Mouse (Mus musculus): ENCODE data around the gene Igsf9. TPM values are rescaled to one million over a fixed set of nuclear protein-coding genes. Genes with fewer than 3 reads are reported as not detected.

Igsf9 gene
- polyA plus RNA-seq, 1 experiment from 2014 or later = 1.1 TPM

- no peaks in the 10 kb centered on the region for H3K27me3 ChIP-seq (replicated peaks; ENCODE audit: insufficient read depth, low read length)
- TF ChIP-seq CTCF (IDR thresholded peaks at IDR 0.05) = no peak
- no peak for TF ChIP-seq EP300 (IDR thresholded peaks at IDR 0.05)
- no peaks in the 10 kb centered on the region for H3K4me1 ChIP-seq (ENCODE audit: insufficient read depth, low read depth, low read length)
- WGBS = 38% methylated on average over 4 of the region's 4 CpGs
- H3K4me2 ChIP-seq (replicated peaks; ENCODE audit: low read depth, low read length) = no peak overlapping the region
- no peak overlapping the region for H3K9ac ChIP-seq (replicated peaks; ENCODE audit: low read depth)
- ATAC-seq (no peak), DNase-seq (ENCODE audit: low spot score) (no peak)
- H3K9me3 ChIP-seq (ENCODE audit: low read length) = no peaks in the 10 kb centered on the region
- no peaks in the 10 kb centered on the region for H3K36me3 ChIP-seq (ENCODE audit: insufficient read depth, low read length)
- no peak overlapping the region for H3K4me3 ChIP-seq (ENCODE audit: low read depth, low read length)
- no peak overlapping the region for H3K27ac ChIP-seq (ENCODE audit: low read length)
Measured at GRCm38 (mm10) chr1:172483361-172483660, 1.7 kb downstream of the Igsf9 start.

GRCm38 (mm10) chr1:172484236-172484635, 2.6 kb downstream of the Igsf9 start:
- H3K4me1 ChIP-seq (ENCODE audit: insufficient read depth, low read depth, low read length) = no peaks in the 10 kb centered on the region
- H3K9ac ChIP-seq (replicated peaks; ENCODE audit: low read depth) = no peak overlapping the region
- no peaks in the 10 kb centered on the region for H3K27me3 ChIP-seq (replicated peaks; ENCODE audit: insufficient read depth, low read length)
- no peak overlapping the region for H3K27ac ChIP-seq (ENCODE audit: low read length)
- 59% methylated on average over 11 of the region's 11 CpGs for WGBS
- H3K36me3 ChIP-seq (ENCODE audit: insufficient read depth, low read length) = no peaks in the 10 kb centered on the region
- DNase-seq (ENCODE audit: low spot score) (no peak), ATAC-seq (no peak)
- no peak for TF ChIP-seq EP300 (IDR thresholded peaks at IDR 0.05)
- TF ChIP-seq CTCF (IDR thresholded peaks at IDR 0.05) = no peak
- H3K4me3 ChIP-seq (ENCODE audit: low read depth, low read length) = no peak overlapping the region
- H3K4me2 ChIP-seq (replicated peaks; ENCODE audit: low read depth, low read length) = no peak overlapping the region
- H3K9me3 ChIP-seq (ENCODE audit: low read length) = no peaks in the 10 kb centered on the region

- TF ChIP-seq EP300 (IDR thresholded peaks at IDR 0.05) = no peak
- no peak for TF ChIP-seq CTCF (IDR thresholded peaks at IDR 0.05)
- no peak for DNase-seq (ENCODE audit: low spot score)
- no peak overlapping the region for H3K4me3 ChIP-seq (ENCODE audit: low read depth, low read length)
- H3K4me2 ChIP-seq (replicated peaks; ENCODE audit: low read depth, low read length) = no peak overlapping the region
- no peak overlapping the region for H3K27ac ChIP-seq (ENCODE audit: low read length)
- no peaks in the 10 kb centered on the region for H3K4me1 ChIP-seq (ENCODE audit: insufficient read depth, low read depth, low read length)
- H3K9ac ChIP-seq (replicated peaks; ENCODE audit: low read depth) = no peak overlapping the region
- no peaks in the 10 kb centered on the region for H3K9me3 ChIP-seq (ENCODE audit: low read length)
- 64% methylated on average over 13 of the region's 13 CpGs for WGBS
- H3K27me3 ChIP-seq (replicated peaks; ENCODE audit: insufficient read depth, low read length) = no peaks in the 10 kb centered on the region
- ATAC-seq = no peak
- H3K36me3 ChIP-seq (ENCODE audit: insufficient read depth, low read length) = no peaks in the 10 kb centered on the region
Measured at GRCm38 (mm10) chr1:172484671-172485070, 3.1 kb downstream of the Igsf9 start.

GRCm38 (mm10) chr1:172485821-172486220, 4.2 kb downstream of the Igsf9 start:
- Histone ChIP-seq H3K4me2 (replicated peaks; ENCODE audit: low read depth, low read length) (no peak overlapping the region), H3K36me3 (ENCODE audit: insufficient read depth, low read length) (no peaks in the 10 kb centered on the region)
- 69% methylated on average over 6 of the region's 6 CpGs for whole genome bisulfite sequencing

GRCm38 (mm10) chr1:172486236-172486635, 4.6 kb downstream of the Igsf9 start:
- H3K27me3 ChIP-seq (replicated peaks; ENCODE audit: insufficient read depth, low read length) = no peaks in the 10 kb centered on the region
- no peak overlapping the region for H3K4me3 ChIP-seq (ENCODE audit: low read depth, low read length)
- no peak for ATAC-seq
- no peaks in the 10 kb centered on the region for H3K9me3 ChIP-seq (ENCODE audit: low read length)
- no peak for DNase-seq (ENCODE audit: low spot score)
- H3K27ac ChIP-seq (ENCODE audit: low read length) = no peak overlapping the region
- 53% methylated on average over 4 of the region's 4 CpGs for WGBS
- H3K4me1 ChIP-seq (ENCODE audit: insufficient read depth, low read depth, low read length) = no peaks in the 10 kb centered on the region
- H3K4me2 ChIP-seq (replicated peaks; ENCODE audit: low read depth, low read length) = no peak overlapping the region
- H3K9ac ChIP-seq (replicated peaks; ENCODE audit: low read depth) = no peak overlapping the region
- no peaks in the 10 kb centered on the region for H3K36me3 ChIP-seq (ENCODE audit: insufficient read depth, low read length)
- no peak for TF ChIP-seq CTCF (IDR thresholded peaks at IDR 0.05)
- TF ChIP-seq EP300 (IDR thresholded peaks at IDR 0.05) = no peak

More at GRCm38 (mm10) chr1:172485821-172486220, 4.2 kb downstream of the Igsf9 start:
- Histone ChIP-seq H3K9me3 (ENCODE audit: low read length) (no peaks in the 10 kb centered on the region), H3K4me1 (ENCODE audit: insufficient read depth, low read depth, low read length) (no peaks in the 10 kb centered on the region), H3K4me3 (ENCODE audit: low read depth, low read length) (no peak overlapping the region), H3K9ac (replicated peaks; ENCODE audit: low read depth) (no peak overlapping the region), H3K27ac (ENCODE audit: low read length) (no peak overlapping the region), H3K27me3 (replicated peaks; ENCODE audit: insufficient read depth, low read length) (no peaks in the 10 kb centered on the region)
- ATAC-seq (no peak), DNase-seq (ENCODE audit: low spot score) (no peak)
- TF ChIP-seq CTCF (IDR thresholded peaks at IDR 0.05) = no peak
- no peak for TF ChIP-seq EP300 (IDR thresholded peaks at IDR 0.05)

- no peak for ATAC-seq
- Histone ChIP-seq H3K27ac (ENCODE audit: low read length) (no peak overlapping the region), H3K9ac (replicated peaks; ENCODE audit: low read depth) (no peak overlapping the region), H3K36me3 (ENCODE audit: insufficient read depth, low read length) (no peaks in the 10 kb centered on the region), H3K27me3 (replicated peaks; ENCODE audit: insufficient read depth, low read length) (no peaks in the 10 kb centered on the region), H3K4me2 (replicated peaks; ENCODE audit: low read depth, low read length) (no peak overlapping the region), H3K4me3 (ENCODE audit: low read depth, low read length) (no peak overlapping the region), H3K4me1 (ENCODE audit: insufficient read depth, low read depth, low read length) (no peaks in the 10 kb centered on the region), H3K9me3 (ENCODE audit: low read length) (no peaks in the 10 kb centered on the region)
- TF ChIP-seq CTCF (IDR thresholded peaks at IDR 0.05) = no peak
- TF ChIP-seq EP300 (IDR thresholded peaks at IDR 0.05) = no peak
- DNase-seq (ENCODE audit: low spot score) = no peak
- 92% methylated on average over 5 of the region's 5 CpGs for WGBS
Measured at GRCm38 (mm10) chr1:172486651-172487050, 5.1 kb downstream of the Igsf9 start.

GRCm38 (mm10) chr1:172487859-172488258, 6.3 kb downstream of the Igsf9 start:
- Histone ChIP-seq H3K9ac (replicated peaks; ENCODE audit: low read depth) (no peak overlapping the region), H3K9me3 (ENCODE audit: low read length) (no peaks in the 10 kb centered on the region), H3K27me3 (replicated peaks; ENCODE audit: insufficient read depth, low read length) (no peaks in the 10 kb centered on the region), H3K27ac (ENCODE audit: low read length) (no peak overlapping the region), H3K4me1 (ENCODE audit: insufficient read depth, low read depth, low read length) (no peaks in the 10 kb centered on the region), H3K4me2 (replicated peaks; ENCODE audit: low read depth, low read length) (no peak overlapping the region), H3K36me3 (ENCODE audit: insufficient read depth, low read length) (no peaks in the 10 kb centered on the region), H3K4me3 (ENCODE audit: low read depth, low read length) (no peak overlapping the region)
- TF ChIP-seq EP300 (IDR thresholded peaks at IDR 0.05) = no peak
- no peak for TF ChIP-seq CTCF (IDR thresholded peaks at IDR 0.05)
- DNase-seq (ENCODE audit: low spot score) = no peak
- 73% methylated on average over 4 of the region's 4 CpGs for WGBS
- no peak for ATAC-seq
